Mouse (Mus musculus) gastrocnemius, postnatal 14 days (tissue): Measurements from ENCODE around the gene Acbd3. TPM values are rescaled to one million over a fixed set of nuclear protein-coding genes. Genes with fewer than 3 reads are reported as not detected.

Source experiments
- DNase-seq: peaks from one replicate; pipeline ENCODE4 v3.0.0; 2021; ENCODE audit warnings: mixed read lengths
- intact Hi-C: fragments of 180-260 bp; cut with DNase I; formaldehyde crosslinking; loops from one replicate; pipeline ENCODE4 v1.15.1; 2025; ENCODE audit warnings: low total_unique reads
- total RNA-seq, 2 experiments: library from RNA; stranded (reverse); gene quantifications; 2 replicates each; pipeline ENCODE4 v1.2.3; 2021

Gene Acbd3
- total RNA-seq, 2 experiments from 2014 or later, result 15.4 to 16.9 TPM

DNA sequence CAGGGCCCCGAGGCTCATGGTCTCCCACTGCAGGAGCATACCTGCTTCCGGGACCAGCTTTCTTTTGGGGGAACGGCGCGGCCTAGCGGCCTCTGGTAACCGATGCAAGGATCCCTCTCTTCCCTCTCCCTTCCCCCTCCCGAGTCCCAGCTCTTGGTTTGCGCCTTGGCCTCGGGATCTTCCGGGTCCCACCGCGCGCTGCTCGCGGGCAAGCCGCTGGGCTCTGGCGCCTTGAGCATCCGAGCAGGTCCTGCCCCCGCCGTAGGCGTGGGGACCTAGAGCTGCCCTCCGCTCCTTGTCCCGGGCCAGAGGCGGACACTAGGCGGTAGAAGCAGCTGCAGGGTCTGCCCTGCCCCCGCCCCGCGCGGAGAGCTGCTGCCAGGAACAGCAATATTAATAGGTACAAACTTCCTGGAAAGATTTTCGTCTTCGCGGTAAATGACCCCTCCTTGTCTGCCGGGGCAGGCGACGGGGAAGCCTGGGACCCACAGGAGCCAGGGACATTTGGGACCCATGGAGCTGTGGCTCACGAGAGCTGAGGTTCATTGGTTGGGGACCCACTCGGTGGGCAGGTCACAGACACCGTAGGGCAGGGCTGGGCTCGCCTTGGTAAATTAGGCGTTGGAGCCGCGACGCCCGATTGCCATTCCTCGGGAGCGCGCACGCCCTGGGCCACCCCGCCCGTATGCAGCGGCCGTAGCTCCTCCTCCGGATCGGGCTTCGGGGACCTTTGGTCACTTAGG, 52.0 kb downstream of the Acbd3 start:
- peak; percentile 86 for DNase-seq
- intact Hi-C loops, result loop anchor here (5.0 kb wide), 1 partner anchor 34 kb away; the partner anchor contains the start of gene H3f3a

DNA sequence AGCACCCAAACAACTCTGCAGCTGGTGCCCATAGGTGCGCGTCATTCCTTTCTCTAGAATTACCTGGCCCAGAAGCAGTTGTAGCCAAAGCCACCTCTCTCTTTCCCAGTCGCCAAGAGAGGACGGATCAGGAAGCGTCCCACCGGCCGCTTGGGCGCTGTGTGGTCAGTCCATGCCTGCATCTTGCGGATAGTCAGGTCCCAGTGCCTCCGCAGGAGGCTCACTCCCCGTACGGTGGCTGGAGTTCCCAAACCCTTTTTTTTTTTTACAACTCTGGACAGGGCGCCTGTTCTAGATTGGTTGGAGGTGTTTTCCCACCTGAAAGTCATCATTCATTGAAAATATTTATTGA, 52.5 kb downstream of the Acbd3 start:
- intact Hi-C loops, result loop anchor here (5.0 kb wide), 1 partner anchor 34 kb away; the partner anchor contains the start of gene H3f3a
- DNase-seq, result no peak

DNA sequence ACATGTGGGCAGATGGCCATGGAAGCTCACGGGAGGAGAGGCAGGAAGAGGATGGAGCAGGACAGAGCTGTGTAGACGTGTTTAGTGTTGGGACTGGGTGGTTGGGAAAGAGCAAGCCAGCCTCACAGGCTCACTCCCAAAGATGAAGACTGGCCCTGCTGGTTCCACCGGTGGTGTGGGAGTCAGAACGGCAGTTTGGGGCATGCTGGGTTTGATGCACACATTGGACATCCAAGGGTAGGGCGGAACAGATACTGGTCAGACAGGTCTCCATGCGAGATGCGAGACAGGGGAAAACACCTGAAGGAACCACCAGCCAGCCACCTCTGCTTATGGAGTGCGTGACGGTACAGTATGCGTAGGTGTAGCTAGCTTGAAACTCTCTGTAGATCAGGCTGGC, 53.1 kb downstream of the Acbd3 start:
- no peak for DNase-seq
- intact Hi-C loops, result loop anchor here (5.0 kb wide), 1 partner anchor 33 kb away; the partner anchor contains the start of gene H3f3a

DNA sequence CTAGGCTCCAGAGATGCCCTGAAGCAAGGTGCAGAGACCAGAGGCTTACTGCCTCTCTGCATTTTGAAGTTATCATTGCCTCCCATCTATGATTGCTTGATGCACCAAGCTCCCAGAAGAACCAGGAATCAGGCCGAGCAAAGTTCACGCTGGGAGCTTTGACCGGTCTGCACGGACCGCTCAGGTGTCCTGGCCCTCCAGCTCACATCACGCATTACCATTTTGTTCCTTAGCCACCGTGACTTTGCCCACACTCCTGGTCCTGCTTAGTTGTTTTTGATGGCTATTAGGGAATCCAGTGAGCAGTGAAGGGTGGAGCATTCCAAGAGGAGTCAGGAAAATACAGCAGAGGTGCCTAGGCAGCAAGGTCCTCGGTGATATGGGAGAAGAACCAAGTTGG, 54.4 kb downstream of the Acbd3 start:
- DNase-seq, result no peak
- intact Hi-C loops, result no loop called here

DNA sequence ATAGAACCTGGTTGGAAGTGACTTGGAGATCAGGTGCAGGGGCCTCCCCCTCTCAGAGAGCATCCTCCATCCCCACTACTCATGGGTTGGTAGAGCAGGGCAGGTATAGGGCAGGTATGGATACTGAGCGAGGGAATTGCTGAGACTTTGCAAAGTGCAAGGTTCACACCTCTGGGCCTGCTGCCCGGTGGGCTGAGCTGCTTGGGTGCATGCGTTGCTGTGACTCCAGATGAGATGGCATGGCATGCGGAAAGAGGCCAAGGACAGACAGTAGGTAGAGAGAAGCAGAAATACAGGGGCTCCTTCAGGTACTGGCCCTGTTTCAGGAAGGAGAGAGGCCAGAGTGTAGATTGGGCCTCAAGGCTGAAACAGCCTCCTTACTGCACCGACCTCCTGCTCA, 55.4 kb downstream of the Acbd3 start:
- intact Hi-C loops, result no loop called here
- DNase-seq, result no peak

DNA sequence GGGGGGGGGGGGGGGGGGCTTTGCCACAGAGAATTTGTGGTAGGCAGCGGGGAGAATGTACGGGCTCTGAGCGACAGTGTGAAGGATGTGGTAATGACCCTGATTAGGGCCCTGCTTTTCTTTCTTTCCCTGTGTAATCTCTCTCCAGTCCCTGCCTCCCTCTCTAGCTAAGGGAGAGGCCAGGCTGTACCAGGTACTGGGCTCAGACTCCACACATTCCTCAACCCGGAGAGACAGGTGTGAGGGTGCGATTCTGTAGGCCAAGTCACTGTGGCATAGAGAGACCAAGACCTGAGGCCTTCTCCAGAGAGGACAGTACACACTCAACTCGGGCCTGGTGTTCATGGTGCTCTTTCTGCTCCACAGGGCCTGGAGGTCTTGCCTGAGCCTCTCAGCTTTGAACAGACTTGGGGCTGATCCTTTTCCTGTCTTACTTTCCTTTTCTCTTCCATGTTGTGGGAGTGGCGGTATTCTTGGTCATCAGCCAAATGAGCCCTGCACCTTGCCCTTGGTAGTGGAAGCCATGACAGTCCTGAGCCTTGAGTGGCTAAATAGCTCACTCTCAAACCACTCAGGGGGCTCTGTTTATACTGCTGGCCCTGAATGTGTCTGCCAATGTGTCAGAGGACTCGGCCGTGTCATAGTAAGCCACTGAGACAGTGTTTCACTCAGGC, 57.2 kb downstream of the Acbd3 start:
- DNase-seq, result no peak
- intact Hi-C loops, result no loop called here

DNA sequence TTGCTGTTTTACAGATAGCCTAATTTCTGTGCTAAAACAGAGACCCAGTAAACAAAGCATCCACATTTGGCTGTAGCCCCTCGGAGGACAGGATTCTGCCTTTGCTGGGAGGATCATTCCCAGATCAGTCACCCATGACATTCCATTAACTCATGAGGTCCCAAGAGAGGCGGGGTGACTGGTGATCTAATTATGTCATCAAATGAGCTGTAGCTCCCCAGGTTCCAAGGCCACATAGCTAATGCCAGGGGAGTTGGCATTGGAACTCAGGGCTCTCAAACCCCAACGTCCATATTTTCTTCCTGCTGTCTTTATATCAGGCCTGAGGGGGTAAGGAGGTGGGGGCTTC, 57.7 kb downstream of the Acbd3 start:
- DNase-seq, result no peak
- intact Hi-C loops, result no loop called here

DNA sequence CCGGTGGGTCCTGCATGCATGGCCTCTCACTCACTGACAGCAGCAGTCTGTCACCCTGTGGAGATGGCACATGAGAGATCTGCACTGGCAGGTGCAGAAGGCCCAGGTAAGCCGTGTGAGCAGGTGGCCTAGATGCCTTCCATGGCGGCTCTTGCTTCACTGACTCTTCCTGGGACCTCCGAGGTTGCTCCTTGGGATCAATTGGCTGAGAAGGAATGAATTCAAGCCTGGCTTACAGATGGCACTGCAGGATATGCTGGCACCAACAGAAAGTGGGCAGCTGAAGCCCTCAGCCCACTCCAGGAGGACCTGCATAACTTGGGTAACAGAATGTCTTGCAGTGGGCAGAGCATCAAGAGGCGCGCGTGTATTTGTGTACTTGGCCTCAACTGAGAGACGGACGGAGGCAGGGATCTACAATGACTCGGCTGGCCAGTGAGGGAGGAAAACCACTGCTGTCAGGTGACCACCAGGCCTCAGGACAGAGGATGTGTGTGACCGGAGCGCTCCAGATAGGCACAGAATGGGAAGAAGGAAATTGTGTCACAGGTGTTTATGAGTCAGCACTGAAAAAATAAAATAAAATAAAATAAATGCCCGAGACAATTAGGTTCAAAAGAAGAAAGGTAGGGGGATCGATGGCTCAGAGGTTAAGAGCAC, 66.1 kb downstream of the Acbd3 start:
- DNase-seq, result no peak
- intact Hi-C loops, result no loop called here

DNA sequence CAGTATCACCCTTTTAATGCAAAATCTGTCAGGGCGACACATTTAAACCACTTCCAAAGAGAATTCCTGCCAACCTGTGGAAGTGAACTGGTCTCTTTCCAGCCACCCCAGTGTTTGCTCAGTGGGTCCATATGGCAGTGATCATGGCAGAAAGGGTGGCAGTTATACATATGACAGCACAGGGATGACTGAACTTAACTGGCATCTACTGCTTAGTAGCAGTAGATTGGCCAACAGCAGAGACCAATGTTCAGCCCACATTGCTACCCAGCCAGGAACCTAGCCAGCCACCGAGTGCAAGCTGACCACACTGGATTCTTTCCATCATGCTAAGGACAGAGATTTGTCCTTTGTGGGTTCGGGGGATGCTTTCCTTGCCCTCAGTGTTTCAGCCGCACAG, 67.0 kb downstream of the Acbd3 start:
- intact Hi-C loops, result no loop called here

DNA sequence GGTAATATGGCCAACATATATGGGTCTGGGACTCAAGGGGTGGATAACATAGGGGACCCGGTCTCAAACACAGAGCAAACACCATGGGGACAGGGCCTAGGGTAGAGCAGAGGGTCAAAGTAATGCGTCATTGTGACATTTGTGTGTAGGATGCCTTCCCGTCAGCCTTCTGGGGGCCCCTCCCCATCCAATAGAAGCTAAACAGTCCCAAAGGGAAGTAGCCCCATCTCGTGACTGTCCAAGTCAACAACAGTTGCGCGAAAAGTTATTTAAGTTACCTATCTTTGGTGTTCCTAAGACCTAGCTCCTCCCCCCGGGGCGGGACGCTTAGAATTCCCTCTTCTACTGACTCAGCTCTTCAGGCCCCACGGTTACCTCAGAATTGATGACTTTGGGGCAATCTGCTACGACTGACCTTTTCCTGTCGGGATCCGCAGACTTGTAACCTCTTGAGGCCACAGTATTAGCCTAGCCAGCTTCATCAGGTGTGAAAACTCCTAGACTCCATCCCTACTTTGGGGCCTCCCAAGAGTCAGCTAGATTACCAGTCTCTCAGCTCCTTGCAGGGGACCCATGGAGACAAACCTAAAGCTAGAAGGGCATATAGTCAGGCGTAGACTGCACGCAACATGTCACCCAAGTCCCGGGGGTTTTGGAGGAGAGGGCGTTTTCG, 67.7 kb downstream of the Acbd3 start:
- no peak for DNase-seq
- intact Hi-C loops, result no loop called here

More for the DNA sequence above, 67.0 kb downstream of the Acbd3 start:
- no peak for DNase-seq

DNA sequence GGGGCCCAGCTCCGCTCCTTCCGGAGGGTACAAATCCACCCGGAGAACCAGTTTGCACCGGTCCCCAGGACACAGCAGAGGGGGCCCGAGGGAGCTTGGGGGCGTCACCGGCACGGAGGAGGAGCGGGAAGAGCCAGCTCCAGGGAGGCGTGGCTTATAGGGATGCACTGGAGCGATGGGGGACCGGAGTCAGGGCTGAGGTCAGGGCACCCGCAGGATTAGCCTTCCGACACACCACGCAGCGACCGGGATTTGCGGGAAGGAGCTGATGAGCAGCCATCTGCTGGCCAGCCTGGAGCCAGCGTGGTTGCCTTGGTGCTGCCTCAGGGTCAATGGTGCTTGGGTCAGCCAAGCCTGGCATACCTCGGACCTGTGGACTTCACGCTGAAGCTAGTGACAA, 68.3 kb downstream of the Acbd3 start:
- intact Hi-C loops, result no loop called here
- peak; percentile 21 for DNase-seq

DNA sequence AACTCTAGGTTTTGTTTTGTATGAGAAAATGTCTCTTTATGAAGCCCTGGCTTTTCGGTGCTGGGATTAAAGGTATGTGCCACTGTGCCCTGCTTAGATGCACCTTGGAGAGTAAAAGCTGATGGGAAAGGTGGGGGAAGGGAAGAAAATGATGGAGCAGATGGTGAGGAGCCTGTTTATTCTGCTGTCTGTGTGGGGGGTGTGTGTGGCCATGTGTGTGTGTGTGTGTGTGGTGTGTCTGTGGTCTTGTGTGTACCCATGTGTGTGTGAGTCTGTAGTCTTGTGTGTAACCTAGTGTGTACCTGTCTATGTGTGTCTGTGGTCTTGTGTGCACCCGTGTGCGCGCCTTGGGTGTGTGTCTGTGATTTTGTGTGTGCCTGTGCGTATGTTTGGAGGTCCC, 72.8 kb downstream of the Acbd3 start:
- no peak for DNase-seq
- intact Hi-C loops, result no loop called here

DNA sequence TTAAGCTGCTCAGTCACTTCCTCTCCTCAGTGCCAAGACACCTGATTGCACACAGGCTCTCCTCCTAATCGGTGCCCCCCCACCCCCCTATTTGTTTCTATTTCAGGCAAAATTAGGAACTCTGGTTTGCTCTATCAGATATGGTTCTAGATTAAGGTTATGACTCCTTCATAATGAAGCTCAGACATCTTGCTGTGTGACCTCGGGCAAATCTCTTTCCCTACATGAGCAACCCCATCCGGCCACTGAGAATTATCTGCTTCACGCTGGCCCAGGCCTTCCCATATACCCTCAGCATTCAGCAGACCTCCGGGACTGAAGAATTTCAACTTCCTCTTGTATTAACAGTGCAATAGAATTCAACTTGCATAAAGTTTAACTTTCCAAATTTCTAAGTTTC, 73.4 kb downstream of the Acbd3 start:
- no peak for DNase-seq
- intact Hi-C loops, result no loop called here

DNA sequence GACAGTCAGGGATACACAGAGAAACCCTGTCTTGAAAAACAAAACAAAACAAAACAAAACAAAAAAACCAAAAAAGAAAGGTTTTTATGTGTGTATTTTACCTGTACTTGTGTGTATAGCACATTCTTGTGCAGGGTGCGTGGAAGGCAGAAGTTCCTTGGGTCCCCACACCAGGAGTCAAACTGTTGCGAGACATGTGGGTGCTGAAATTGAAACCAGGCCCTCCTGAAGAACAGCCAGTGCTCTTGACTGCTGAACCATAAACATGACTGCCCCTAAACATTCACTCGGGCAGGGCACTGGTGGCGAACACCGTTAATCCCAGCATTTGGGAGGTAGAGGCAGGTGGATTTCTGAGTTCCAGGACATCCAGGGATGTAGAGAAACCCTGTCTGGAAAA, 74.2 kb downstream of the Acbd3 start:
- intact Hi-C loops, result no loop called here
- DNase-seq, result no peak

DNA sequence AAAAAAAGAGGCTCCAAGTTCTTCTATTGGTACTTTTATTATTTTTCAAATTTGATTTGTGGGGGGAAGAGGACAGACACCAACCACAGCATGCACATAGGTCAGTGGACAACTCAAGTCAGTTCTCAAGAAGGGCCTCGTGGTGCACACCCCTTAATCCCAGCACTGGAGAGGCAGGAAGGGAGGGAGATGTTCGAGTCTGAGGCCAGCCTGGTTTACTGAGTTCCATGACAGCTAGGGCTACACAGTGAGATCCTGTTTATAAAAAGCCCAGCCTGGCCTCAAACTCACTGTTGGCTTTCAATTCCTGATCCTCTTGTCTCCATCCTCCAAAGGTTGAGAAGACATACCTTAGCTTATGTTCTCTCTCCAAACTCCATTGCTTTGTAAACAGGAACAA, 75.0 kb downstream of the Acbd3 start:
- DNase-seq, result no peak
- intact Hi-C loops, result no loop called here

DNA sequence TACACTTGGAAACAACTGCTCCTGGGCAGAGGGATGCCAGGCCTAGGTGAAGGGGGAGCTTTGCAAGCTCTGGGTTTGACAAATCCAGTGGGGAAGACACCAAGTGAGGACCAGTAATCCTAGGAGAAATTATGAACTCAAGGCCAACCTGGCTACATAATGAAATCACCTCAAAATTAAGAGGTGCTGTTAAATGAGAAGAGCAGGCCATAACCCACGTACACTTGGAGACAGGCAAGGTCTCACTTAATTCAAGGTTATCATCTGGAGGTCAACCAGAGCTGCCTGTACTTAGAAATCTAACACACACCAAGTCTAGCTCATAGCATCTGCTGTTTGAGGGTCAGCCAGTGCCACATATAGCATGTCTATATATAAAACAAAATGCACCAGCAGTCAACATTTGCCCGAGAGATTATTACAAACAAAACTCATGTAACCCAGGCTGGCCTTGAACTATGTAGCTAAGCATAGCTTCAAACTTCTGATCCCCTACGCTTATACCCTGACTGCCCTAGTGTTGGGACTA, 75.7 kb downstream of the Acbd3 start:
- intact Hi-C loops, result no loop called here
- no peak for DNase-seq
